Mouse (Mus musculus) MEL-GATA-1-ER (cell line): Measurements from ENCODE around the gene Stxbp1.

Experiments
- DNase-seq: peaks from one replicate; pipeline ENCODE4 v3.0.0-alpha.2; 2012; ENCODE audit warnings: low read depth; ENCODE audit errors: extremely low read depth

The Stxbp1 gene

DNA sequence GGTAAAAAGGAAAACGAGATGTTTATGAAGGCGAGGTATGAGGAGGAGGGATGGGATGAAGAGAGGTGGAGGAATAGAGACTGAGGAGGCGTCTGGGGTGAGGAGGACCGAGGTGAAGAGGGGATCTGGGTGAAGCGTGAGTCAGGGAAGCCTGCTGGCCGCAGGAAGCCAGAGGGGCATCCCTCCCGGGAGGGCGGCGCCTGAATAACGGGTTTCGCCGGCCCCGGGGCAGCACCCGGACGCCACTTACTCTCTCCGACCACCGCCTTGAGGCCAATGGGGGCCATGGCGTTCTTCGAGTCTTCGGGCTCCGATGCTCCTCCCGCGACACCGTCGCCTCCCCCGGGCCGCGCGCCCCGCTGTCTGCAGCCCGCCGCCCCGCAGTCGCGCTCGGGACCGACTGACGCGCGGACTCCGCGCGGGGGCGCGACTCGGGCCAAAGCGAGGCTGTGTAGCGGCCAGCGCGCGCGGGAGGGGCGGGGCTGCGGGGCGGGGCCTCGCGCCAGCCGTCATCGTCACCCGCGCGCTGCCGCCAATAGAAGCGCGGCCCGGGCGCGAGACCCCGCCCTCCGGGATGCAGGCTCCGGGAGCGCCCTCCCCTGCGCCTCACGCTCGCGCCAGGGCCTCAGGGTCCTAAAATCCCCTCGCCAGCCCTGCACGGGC lies at the start of gene Stxbp1:
Gene Stxbp1 (minus strand): TSS at position 441 of the 663 bp plus-strand sequence.
- DNase-seq: peak; percentile 47

DNA sequence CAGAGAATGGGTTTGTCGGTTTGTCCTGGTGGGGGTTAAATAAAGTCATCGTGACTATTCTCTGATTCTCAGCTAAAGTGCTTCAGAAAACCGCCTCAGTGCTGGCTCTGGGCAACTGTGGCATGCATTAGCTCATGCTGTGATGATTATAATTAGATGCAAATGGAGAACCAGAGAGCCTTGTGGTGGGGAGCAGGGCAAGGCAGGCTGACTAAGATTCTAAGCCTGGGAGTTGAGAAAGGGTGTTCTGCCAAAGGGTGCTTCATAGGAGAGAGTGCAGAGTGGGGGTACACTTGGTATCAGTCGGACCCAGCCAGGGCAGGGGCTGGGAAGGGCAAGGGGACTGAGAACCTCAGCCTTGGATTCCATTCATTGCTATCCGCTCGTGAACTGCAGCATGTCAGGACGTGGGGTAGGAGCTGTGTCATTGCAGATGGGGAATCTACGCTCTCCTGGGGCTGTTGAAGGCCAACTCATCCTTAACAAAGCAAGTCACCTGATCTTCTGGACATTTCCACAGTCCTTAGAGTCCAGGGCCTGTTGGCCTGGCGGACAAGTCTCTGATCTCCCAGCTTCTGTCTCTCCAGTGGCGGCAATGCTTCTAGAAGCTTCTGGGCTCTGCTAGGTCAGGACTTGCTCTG lies 49.6 kb upstream of the Stxbp1 start:
- no peak for DNase-seq

DNA sequence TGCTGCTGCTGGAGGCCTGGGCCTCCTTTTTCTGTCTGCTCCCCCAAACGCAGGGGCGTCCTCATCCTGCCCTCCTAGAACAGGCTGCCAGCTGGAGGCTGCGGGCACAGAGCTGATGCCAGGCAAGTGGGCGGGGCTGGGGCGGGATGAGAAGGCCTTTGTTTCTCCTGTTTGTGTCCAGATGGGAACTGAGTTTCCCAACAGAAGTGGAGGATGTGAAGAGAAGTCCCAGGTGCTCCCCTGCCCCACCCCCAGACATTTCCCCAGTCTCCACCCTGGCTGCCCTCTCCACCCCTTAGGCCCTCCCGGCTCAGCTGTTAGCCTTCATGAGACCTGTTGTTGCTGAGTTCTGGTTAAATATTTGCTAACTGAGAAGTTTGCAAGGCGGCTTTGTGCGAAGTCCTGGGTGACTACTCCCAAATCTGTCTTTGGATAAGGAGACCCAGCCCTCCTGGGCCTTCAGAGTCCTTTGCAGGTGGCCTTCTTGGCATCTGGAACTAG lies 48.6 kb upstream of the Stxbp1 start:
- DNase-seq: no peak

DNA sequence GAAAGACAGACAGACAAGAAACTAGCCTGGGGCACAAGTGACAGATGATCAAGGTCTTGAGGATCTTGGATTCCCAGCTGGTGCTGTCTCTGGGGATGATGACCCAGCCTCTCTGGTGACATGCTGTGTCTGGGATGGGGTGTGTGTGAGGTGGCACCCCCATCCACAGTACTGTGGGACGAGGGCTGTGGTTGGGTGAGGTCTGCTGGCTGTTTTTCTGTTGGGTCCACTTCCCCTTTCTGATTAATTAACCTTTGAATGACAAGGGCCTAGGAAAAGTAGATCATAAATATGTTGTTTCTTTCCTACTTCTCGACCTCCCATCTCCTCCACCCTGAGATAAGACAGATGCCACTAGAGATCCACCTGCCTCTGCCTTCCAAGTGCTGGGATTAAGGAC lies 47.1 kb upstream of the Stxbp1 start:
- peak; percentile 70 for DNase-seq

DNA sequence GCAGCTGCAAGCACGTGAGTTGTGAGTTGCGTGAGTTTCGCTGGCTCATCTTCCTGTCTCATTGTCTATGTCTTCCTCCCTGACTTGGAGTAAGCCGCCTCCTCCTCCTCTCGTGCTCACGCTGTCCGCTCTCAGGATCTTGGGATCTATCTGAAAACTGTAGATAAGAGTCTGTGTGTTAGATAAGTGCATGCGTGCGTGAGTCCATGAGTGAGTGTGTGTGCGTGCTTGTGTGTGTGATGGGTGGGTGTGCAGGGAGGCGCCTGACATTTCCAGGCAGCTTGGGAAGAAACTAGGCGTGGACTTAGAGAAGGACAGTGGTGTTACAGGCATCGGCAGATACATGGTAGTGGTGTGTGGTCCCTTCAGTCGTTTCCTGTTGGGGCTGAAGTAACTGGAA lies 45.4 kb upstream of the Stxbp1 start:
- no peak for DNase-seq

DNA sequence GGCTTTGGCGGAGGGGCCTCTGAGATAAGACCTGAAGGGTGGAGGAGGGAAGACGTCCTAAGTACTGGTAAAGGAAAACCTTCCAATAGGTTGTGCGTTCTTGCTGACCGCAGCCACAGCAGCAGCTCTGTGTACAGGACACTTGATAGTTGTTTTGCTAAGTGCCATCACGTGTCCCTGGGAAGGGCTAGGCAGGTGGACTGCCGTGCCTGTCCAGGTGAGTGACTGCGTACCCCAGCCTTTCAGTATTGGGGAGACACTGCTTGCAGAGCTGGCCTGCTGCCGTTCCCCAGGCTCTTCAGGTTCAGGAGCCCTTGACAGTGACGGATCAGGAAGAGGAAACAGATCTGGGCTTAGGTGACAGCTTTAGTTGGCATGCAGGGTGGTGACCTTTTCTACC lies 44.2 kb upstream of the Stxbp1 start:
- DNase-seq: no peak

DNA sequence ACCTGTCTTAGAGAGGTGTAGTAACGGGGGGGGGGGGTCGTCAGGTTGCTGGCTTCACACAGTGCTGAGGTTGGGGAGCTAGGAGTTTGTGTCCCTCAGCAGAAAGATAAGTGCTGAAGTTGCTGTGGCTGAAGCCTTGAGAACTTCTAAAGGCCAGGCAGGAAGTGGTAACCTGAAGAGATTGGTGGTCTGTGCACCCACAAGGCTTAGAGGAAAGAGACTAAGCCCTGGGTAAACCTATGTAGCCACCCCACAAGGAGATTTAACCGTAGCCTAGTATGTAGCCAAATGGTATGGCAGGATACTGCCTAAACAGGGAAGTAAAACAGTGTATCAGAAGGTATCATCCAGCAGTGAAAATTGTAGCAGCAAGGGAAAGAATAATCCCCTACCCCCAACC lies 43.2 kb upstream of the Stxbp1 start:
- DNase-seq: no peak

DNA sequence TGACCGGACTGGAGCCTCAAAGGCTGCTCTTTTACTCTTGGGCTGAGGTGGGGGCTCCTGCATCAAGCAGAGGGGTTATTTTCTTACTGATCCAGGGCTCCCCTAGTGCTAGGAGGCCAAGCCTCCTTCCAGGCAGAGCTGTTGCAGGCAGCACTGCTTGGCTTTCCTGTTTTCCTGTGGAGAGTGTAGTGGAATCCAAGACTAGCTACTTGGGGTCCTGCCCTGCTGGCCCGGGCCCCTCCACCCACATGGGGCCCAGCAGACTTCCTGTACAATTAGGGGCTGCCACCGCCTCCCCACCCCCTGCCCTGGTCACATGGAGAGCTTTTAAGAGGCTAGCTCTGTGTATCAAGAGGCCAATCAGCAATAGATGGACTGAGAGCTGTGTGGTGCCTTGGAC lies 41.5 kb upstream of the Stxbp1 start:
- DNase-seq: no peak

DNA sequence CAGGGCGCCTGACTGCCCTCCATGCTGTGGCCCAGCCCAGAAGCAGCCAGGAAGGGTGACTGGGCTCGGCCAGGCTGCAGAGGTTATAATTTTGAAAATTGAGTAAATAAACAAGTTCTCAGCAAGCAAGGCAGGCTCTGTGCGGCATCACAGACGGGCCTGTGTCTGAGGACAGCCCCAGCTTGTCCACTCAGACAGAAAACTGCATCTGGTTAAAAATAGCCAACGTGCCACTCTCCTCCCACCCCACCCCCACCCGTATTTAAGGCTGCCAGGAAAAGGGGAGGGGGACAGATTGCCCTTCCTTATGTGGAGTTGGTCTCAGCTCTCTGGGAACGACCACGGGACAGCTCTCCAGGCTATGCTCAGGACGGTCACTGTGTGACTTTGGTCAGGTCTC lies 41.0 kb upstream of the Stxbp1 start:
- no peak for DNase-seq

DNA sequence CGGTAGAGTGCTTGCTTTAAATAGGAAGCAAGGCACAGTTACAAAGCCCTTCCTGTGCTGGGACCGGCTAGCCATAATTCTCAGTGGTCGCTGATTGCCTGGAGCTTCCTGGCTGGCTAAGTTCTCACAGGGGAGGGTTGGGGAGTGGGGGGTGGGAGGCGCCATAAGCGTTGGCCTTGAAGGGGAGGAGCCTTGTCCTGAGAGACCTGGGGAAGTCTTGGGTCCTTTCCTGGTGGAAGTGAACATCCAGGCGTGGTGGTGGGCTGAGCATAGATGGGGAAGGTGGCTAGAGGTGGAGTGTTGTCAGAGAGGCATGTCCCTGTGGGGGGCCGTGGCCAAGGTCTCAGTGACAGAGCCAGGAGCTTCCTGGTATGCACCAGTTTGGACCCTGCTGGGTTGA lies 37.7 kb upstream of the Stxbp1 start:
- no peak for DNase-seq

DNA sequence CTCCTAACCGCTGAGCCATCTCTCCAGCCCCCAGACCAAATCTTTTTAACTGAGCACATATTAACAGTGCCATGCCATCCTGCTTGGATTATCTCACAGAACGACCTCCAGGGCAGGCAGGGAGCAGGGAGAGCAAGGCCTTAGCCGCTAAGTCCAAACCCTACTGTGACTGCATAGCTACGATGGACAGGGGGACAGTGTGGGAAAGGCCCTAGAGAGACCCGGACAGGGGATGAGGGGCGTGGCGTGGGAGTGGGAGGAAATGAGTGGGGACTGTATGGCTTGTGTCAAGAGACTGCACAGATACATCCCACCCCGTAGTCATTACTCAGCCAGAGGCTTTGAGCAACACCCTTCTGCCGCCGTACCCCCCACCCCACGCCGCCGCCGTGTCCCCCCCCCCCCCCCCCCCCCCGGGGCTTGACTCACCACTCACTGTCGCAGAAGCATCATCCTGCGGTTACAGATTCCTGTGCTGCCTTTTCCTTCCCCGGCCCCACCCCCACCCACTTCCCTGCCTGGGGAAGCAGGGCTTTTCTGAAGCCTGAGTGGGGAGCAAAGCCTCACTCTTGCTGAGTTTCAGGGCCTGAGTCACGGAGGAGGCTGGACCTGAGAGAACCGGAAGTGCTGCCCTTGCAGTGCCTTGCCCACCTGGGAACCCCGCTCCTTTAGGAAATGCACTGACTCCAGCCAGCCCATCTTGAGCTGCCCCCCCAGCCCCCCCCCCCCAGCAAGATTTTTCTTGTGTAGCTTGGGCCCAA lies 35.4 kb upstream of the Stxbp1 start:
- DNase-seq: no peak

DNA sequence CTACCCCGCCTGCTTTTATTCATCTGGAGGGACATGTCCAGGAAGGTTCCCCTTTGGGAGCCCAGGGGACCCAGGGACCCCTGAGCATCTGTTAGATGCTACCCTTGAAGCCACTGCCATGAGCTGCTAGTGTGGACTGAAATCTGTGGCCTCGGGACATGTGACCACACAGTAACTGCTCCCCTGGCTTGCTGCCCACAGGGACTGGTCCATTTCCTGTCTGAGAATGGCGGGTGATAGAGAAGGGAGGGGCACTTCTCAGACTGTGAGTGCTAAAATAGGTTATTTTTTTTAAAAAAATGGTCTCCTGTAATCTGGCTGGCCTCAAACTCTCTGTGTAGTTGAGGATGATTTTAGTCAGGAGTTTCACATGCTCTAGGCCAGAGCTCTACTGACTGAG lies 34.7 kb upstream of the Stxbp1 start:
- DNase-seq: no peak

DNA sequence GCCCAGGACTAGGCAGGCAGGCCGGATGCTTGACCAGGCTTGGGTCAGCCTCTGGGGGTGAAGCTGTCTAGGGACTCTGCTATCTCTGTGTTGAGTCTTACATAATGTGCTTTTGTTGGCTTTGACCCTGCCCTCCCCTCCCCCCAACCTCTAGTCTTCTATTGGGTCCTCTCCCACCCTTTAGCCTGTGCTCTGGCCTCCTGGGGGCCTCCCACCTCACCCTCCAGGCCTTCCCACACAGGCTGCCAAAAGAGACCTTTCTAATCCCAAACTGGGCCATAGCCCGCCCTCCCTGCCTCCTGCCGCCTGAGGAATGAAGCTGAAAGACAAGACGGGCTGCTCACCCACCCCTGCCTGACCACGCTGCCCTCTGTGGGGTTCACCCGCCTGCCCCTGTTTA lies 34.0 kb upstream of the Stxbp1 start:
- no peak for DNase-seq

DNA sequence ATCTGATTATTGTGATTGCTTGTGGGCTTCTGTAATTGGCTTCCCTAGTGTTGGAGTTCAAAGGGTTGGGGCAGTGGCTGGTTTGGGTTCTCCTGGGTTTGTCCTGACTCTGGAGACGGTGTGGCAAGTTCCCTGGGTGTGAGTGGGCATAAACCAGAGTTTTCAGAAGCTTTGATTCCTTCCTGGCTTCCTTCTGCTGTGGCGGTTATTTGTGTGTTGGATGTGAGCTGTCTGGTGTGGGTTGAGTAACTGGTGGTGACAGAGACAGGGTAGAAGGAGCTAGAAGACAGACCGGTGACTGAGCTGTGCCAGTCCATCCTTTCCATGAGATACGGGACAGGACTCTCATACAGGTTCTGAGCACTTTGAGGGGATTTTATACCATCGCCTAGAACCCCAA lies 32.5 kb upstream of the Stxbp1 start:
- DNase-seq: no peak

DNA sequence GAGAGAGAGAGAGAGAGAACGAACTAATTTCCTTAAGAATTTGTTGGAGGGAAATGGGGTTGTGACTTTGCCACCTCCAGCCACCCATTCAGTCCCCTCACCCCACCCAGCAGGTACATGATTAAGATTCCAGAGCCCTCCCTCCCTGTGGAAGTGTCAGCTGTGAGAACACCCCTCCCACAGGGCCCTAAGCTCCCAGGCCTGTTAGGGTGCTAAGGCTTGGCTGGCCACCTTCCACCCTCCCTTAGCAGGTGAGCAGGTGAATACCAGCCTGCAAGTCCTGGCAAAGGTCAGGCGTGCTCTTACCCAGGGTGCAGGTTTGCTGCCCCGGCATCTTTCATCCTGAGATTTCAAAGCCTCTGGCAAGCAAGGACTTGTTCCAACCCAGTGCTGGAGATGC lies 31.4 kb upstream of the Stxbp1 start:
- DNase-seq: no peak

DNA sequence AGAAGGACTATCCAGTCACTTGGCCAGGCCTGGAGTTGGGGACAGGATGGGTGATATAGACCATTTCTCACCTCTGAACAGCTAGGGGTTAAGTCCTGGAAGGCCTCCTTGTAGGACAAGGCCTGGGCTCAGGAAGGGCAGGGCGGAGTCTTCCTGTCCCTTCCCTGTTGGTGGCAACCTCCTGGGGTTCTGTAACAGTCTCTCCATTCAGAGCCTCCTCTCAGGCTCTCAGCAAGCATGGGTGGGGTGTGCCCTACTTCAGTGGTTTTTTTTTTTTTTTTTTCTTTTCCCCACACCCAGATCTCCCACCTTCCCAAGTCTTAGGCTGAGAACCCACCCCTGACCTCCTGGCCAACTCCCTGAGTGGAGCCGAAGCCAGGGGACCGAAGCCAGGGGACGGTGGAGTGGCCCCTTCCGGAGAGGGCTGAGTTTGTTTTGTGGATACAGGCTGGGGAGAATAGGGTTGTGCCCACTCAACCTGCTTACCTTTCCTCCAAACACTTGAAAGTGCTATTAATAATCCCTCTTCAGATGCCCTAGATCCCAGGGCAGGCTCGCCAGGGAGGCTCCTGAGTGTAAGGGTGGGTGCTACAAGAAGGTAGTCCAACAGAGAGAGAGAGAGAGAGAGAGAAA lies 30.8 kb upstream of the Stxbp1 start:
- DNase-seq: no peak

DNA sequence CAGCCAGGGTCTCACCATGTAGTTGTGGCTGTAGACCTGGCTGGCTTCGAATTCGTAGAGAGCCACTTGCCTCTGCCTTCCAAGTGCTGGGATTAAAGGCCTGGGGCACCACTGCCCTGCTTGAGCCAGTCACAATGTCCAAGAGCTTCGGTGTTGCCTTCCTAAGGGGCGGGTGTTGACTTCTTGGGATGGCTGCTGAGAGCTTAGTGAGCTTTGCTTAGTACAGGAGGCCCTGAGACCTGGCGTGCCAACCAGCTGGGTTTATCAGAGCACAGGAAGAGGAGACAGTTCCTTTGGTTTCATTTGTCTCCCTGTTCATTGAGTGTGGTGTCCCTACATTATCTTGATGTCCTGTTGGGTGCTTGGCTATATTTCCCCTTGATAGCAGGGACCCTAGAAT lies 30.3 kb upstream of the Stxbp1 start:
- DNase-seq: no peak

DNA sequence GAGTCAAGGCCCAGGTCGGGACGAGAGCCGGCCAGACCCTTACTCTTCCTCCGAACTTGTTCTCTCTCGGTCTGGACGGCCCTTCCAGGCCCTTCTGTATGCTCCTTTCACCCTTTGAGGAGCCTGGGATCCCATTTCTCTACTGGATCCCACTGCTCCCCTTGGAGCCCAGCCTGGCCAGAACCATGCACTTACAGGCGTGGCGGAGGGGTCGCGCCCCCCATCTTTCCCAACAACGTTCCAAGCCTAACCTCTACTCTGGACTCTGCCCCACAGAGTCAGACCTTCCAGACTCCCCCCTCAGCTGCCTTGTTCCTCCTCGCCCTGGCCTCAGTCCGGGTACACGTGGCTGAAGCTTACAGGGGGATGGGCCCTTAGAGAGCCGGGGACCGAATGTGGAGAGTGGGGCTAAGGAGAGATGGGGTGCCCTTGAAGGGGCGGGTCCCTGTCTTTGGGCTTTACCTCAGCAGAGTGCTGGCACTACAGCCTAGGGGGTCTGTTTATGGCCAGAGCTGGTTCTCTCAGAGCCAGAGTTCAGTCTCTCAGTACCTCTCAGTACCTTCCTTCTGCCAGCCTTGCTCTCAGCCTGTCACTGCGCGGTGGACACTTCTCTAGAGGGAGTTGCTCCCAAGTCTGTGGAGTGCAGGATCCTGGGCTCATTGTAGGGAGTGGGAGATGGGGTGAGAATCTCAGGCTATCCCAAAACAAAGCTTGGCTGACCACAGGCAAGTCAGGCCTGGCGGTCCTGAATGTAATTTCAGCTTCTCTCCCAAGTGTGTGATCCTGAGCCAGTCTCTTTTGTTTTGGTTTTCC lies 29.7 kb upstream of the Stxbp1 start:
- no peak for DNase-seq

DNA sequence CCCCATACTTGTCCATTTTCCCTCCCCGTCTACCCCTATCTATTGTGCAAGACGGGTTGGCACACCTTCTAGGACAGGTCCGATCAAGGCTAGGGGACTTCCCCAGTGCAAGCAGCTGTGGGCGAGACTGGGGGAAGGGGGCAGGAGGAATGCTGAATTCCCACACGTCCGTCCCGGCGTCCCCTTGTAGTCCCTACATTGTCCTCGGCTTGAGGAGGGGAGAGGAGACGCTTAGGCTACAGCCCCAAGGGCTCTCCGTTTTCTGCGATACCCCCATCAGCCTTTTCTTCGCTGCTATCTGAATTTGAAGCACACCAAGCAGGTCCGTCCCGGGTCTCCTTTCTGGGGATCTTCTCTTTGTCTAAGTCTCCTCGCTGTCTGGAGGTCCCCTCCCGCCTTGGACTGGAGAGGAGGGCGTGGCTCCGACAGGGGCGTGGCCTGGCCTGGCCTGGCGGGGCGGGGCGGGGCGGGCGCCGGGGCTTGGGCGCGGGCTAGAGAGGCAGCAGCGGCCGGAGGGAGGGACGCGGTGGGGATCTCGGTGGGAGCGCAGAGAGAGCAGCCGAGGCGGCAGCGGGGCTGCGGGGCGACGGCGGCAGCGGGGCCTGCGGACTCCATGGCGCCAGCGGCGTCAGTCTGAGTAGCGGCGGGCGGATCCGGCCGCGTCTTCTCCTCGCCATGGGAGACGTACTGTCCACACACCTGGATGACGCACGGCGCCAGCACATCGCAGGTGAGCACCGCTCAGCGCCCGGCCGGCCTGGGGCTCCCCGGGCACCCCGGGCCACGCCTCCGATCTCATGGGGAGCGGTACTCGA lies 28.8 kb upstream of the Stxbp1 start, which contains the start of gene Fam129b:
Gene Fam129b (plus strand): TSS at position 440 of the 815 bp plus-strand sequence.
- no peak for DNase-seq

DNA sequence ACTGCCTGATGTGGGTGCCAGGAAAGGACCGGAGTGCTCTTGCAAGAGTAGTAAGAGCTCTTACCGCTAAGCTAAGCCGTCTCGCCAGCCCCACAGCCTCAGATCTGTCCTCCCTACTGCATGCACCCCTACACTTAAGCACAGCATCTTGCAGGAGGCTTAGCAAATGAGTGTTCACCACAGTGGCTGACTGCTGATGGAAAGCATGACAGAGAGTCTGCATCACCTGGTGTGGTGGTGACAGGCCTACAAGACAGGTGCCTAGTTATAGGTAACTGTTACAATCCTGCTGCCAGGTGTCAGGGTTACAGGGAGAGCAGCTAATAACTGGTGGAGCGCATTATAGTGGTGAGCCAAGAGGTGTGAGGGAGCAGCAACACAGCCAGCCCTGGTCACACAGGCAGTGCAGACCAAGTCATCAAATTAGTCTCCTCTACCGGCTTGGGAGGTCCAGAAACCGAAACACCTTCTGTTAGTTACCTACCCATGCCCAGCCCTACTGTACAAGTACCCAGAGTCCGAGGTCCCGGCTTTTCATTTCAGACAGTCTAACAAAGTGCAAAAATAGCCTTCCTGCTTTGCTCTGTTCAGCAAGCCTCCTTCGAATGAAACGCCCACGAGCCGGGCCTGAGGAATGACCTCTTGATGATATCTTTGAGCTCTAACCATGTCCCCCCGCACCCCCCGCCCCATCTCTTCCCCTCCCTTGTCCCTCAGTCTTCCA lies 28.1 kb upstream of the Stxbp1 start:
- DNase-seq: no peak
